Mouse (Mus musculus) monocyte, adult 2 months (primary cell): Measurements from ENCODE around the gene Mfsd7a.

Source experiments
- DNase-seq, 2 experiments: peaks; one replicate each; pipeline ENCODE4 v3.0.0; 2022; ENCODE audit warnings: low spot score in 2 of 2, low read depth in 1 of 2

Gene Mfsd7a

GRCm38 (mm10) chr5:108433804-108434587 is 14.7 kb downstream of the Mfsd7a start, which contains the start of gene Atp5k:
Atp5k (minus strand) TSS chr5:108434448.
- peak; percentile 85 to 87 for DNase-seq

DNA sequence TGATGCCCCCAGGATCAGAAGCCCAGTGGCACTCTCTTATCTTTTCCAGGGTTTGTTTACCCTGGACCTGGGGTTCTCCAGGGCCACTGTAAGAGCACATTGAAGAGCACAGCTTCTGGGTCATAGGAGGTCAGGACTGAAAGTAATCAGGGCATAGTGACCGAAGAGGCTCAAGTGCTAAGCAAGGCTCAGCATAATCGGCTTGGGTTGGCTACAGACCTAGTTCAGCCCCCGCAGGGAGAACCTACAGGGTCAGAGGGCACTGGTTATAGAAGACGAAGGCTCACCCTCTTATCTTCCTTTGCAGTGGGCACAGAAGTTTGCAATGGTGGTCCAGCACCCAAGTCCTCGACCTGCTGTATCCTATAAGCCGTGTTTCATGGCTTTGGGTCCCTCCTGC is 17.5 kb downstream of the Mfsd7a start:
- no peak for DNase-seq

DNA sequence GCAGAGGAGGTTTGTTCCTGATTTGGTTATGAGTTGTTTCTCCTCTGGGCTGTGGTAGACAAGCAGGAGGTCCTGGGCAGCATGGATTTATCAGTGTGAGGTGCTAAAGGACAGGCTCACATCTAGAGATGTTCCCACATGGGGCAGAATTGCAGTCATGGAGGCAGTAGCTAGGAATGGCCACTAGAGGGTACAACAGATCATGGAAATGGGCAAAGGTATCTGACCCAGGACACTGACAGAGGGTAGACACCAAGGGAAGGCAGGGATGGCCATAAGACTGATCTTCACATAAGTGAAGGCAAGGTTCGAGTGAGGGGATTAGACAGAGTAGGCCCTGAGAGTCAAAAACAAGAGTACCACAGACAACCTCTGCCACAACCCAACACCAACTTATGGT is 21.5 kb downstream of the Mfsd7a start:
- DNase-seq: peak in 1 of 2 experiments; percentile 18

DNA sequence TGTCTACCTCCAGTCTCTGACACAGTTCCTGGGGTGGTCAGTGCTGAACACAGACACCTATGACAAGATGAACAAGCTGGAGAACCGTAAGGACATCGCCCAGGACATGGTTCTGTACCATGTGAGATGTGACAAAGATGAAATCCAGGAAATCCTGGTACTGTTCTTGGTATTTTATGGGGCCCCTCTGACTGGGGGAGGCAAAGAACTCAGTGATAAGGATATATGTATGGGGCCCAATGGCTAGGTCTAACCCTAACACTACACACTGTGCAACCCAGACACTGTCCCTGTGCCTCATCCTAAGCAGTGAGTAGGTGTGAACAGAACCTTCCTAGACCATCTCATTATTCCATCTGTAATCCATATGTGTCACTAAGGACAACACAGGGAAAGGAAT is 25.3 kb downstream of the Mfsd7a start:
- no peak for DNase-seq

DNA sequence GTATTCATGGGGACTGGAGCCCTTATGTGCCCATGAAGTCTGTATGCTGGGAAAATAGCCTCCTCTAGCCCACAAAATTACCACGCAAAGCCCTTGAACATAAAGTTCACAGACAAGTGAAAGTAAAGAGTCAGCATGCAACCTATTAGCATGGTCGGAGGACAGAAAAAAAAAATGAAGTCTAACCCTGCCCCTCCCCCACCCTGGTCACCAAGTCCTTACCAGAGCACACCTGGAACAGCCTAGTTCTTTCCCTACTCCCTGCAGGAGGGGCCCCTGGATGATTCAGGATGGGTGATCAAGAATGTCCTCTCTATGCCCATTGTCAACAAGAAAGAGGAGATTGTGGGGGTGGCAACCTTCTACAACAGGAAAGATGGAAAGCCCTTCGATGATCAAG is 25.9 kb downstream of the Mfsd7a start:
- DNase-seq: no peak

DNA sequence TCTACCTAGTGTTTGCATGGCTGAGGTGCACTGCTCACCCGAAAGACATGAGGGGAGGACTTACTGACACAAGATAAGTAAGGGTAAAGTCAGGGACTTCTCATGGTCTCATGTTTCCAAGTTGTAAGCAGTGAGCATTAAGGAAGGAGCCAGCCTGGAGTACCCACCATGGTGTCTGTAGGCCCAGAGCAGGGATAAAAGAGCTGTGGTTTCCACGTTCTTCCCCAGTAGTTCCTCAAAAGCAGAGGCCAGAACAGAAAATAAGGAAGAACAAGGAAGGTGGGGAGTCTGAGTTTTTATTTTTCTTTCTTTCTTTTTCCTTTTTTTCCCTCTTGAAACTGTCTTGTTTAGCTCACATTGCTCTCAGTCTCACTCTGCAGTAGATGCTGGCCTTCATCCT is 34.0 kb downstream of the Mfsd7a start:
- DNase-seq: no peak

DNA sequence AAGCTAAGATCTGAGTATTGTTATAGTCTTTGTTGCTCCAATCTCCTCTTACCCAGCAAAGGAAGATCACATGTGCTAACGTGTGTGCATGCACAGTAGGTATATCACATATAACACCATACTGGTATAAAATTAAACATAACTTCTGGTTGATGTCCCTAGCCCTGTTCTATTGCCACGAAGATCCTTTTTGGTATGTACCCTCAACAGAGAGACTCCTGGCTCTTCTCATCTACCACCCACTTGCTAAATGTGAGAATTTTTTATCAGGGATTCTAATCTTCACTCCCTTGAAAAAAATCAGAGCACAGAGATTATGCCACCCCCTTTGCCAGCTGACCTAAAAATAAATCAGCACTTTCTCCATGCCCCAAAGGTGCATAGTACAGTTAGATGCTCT is 41.7 kb downstream of the Mfsd7a start:
- DNase-seq: no peak

GRCm38 (mm10) chr5:108405460-108405859 is 43.2 kb downstream of the Mfsd7a start:
- DNase-seq: no peak

DNA sequence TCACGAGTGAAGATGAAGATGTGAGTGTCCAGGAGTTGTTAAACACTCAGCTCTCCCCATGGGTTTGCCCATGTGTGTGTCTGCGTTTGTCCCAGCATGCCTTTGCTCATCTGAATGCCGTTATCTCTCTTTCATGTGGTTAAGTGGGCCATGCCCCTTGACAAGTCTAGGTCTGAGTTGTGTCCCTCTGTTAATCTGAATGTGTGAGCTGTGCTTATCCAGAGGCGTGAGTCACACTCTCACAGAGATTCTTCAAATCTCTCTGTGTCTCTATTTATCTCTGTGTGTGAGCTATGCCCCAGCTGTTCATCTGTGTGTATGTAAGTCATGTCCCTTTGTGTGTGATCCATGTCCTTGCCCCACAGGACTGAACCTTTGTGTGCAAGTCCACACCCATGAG is 45.2 kb downstream of the Mfsd7a start:
- DNase-seq: no peak
